Mouse (Mus musculus) lung, embryonic 14.5 days (tissue): ENCODE results near the gene Coq9. TPM values are rescaled to one million over a fixed set of nuclear protein-coding genes. Genes with fewer than 3 reads are reported as not detected.

Experiments
- ATAC-seq: fragments of 200-750 bp; cut with Nextera tagmentation; 2 replicates; pipeline ENCODE4 v1.8.0; 2017; ENCODE audit warnings: mild to moderate bottlenecking, moderate TSS enrichment, moderate library complexity; ENCODE audit not compliant: insufficient read depth
- DNase-seq: peaks from one replicate; pipeline ENCODE4 v3.0.0-alpha.2; 2015
- H3K27ac ChIP-seq: fragments of 300-500 bp; sonication (generic); 2 replicates; pipeline ENCODE4 v1.5.1; 2014; ENCODE audit warnings: low read depth, mild to moderate bottlenecking, moderate library complexity
- H3K27me3 ChIP-seq: fragments of 300-500 bp; sonication (generic); 2 replicates; pipeline ENCODE4 v1.6.1; 2014; ENCODE audit warnings: low read length, control low read depth; ENCODE audit not compliant: insufficient read depth
- H3K36me3 ChIP-seq: fragments of 300-500 bp; sonication (generic); 2 replicates; pipeline ENCODE4 v1.6.1; 2014; ENCODE audit warnings: control low read depth; ENCODE audit not compliant: insufficient read depth
- H3K4me1 ChIP-seq: fragments of 300-500 bp; sonication (generic); 2 replicates; pipeline ENCODE4 v1.6.1; 2014; ENCODE audit warnings: antibody characterized with exemption, control low read depth; ENCODE audit not compliant: insufficient read depth
- H3K4me2 ChIP-seq: fragments of 300-500 bp; sonication (generic); 2 replicates; pipeline ENCODE4 v1.6.1; 2014; ENCODE audit warnings: mild to moderate bottlenecking
- H3K4me3 ChIP-seq: fragments of 300-500 bp; sonication (generic); 2 replicates; pipeline ENCODE4 v1.5.1; 2014; ENCODE audit warnings: low read depth, low read length
- H3K9ac ChIP-seq: fragments of 300-500 bp; sonication (generic); 2 replicates; pipeline ENCODE4 v1.6.1; 2014
- H3K9me3 ChIP-seq: fragments of 300-500 bp; sonication (generic); 2 replicates; pipeline ENCODE4 v1.6.1; 2016; ENCODE audit warnings: low read depth, low read length, control low read depth
- CTCF ChIP-seq: IDR thresholded peaks from 2 replicates; pipeline ENCODE4 v1.5.1; 2016; ENCODE audit warnings: antibody characterized with exemption, low read depth
- WGBS: fragments of 180-500 bp; shearing (Covaris S2); extraction: QIAGEN DNeasy Blood & Tissue Kit; methylation state at CpG from one replicate; pipeline ENCODE4 v1.1.7; 2014; 5-methylcytosine and 5-hydroxymethylcytosine counted together
- polyA plus RNA-seq: library from polyadenylated mRNA; unstranded; fragments of >200 nt; fragmentation: Nextera tagmentation; extraction: Ambion mirVana; gene quantifications from 2 replicates; pipeline ENCODE4 v1.2.1, GENCODE M21; 2014

Coq9 gene
- polyA plus RNA-seq = 58.3 and 61.0 TPM in 2 replicates

GRCm38 (mm10) chr8:94837662-94838574 lies at the start of gene Coq9, which contains the start of gene Ciapin1:
Gene Coq9, plus strand, starts transcription at chr8:94838321.
Gene Ciapin1, minus strand, starts transcription at chr8:94838358.
- peak within 1 kb of the TSS; percentile 80 for H3K9ac ChIP-seq
- no peaks in the 10 kb centered on the region for H3K27me3 ChIP-seq
- under 1% methylated on average over 82 of the region's 82 CpGs for WGBS
- H3K4me1 ChIP-seq = peaks cover 6% of the 10 kb centered on the region
- H3K4me3 ChIP-seq = peak within 1 kb of the TSS; percentile 91
- DNase-seq = peak; percentile 98
- H3K27ac ChIP-seq = peak within 1 kb of the TSS; percentile 80
- H3K4me2 ChIP-seq = peak within 1 kb of the TSS; percentile 72
- ATAC-seq = peak; percentile 99
- no peaks in the 10 kb centered on the region for H3K36me3 ChIP-seq
- H3K9me3 ChIP-seq = no peaks in the 10 kb centered on the region
- TF ChIP-seq CTCF = no peak

GRCm38 (mm10) chr8:94789256-94789955 lies 48.7 kb upstream of the Coq9 start:
- no peak overlapping the region for H3K4me3 ChIP-seq
- H3K4me1 ChIP-seq = no peaks in the 10 kb centered on the region
- WGBS = 80% methylated on average over 10 of the region's 10 CpGs
- H3K36me3 ChIP-seq = no peaks in the 10 kb centered on the region
- no peak overlapping the region for H3K4me2 ChIP-seq
- TF ChIP-seq CTCF = no peak
- ATAC-seq = no peak
- DNase-seq = no peak
- no peak overlapping the region for H3K27ac ChIP-seq
- no peaks in the 10 kb centered on the region for H3K27me3 ChIP-seq
- no peak overlapping the region for H3K9ac ChIP-seq
- H3K9me3 ChIP-seq = no peaks in the 10 kb centered on the region

- Histone ChIP-seq H3K36me3 (no peaks in the 10 kb centered on the region), H3K9me3 (no peaks in the 10 kb centered on the region), H3K4me3 (no peak overlapping the region), H3K4me1 (no peaks in the 10 kb centered on the region), H3K4me2 (no peak overlapping the region), H3K27ac (no peak overlapping the region), H3K9ac (no peak overlapping the region), H3K27me3 (no peaks in the 10 kb centered on the region)
- ATAC-seq (no peak), DNase-seq (no peak)
- 84% methylated on average over 4 of the region's 4 CpGs for WGBS
- no peak for TF ChIP-seq CTCF
Measured at GRCm38 (mm10) chr8:94794368-94794767, 43.8 kb upstream of the Coq9 start.

GRCm38 (mm10) chr8:94794782-94795181 lies 43.3 kb upstream of the Coq9 start:
- no peaks in the 10 kb centered on the region for H3K36me3 ChIP-seq
- 89% methylated on average over 2 of the region's 2 CpGs for WGBS
- ATAC-seq = no peak

GRCm38 (mm10) chr8:94800278-94800968 lies 37.7 kb upstream of the Coq9 start:
- ATAC-seq (no peak), DNase-seq (peak; percentile 77)
- Histone ChIP-seq H3K4me3 (no peak overlapping the region), H3K27ac (no peak overlapping the region), H3K4me1 (no peaks in the 10 kb centered on the region), H3K4me2 (no peak overlapping the region), H3K36me3 (no peaks in the 10 kb centered on the region), H3K9me3 (no peaks in the 10 kb centered on the region), H3K27me3 (no peaks in the 10 kb centered on the region), H3K9ac (no peak overlapping the region)
- no peak for TF ChIP-seq CTCF
- 52% methylated on average over 7 of the region's 7 CpGs for WGBS

More at GRCm38 (mm10) chr8:94794782-94795181, 43.3 kb upstream of the Coq9 start:
- no peaks in the 10 kb centered on the region for H3K4me1 ChIP-seq
- no peak overlapping the region for H3K4me2 ChIP-seq
- H3K27ac ChIP-seq = no peak overlapping the region
- H3K4me3 ChIP-seq = no peak overlapping the region
- no peak for TF ChIP-seq CTCF
- H3K9ac ChIP-seq = no peak overlapping the region
- DNase-seq = no peak
- H3K9me3 ChIP-seq = no peaks in the 10 kb centered on the region
- H3K27me3 ChIP-seq = no peaks in the 10 kb centered on the region

GRCm38 (mm10) chr8:94801293-94802095 lies 36.6 kb upstream of the Coq9 start:
- no peaks in the 10 kb centered on the region for H3K27me3 ChIP-seq
- H3K4me2 ChIP-seq = no peak overlapping the region
- no peak overlapping the region for H3K4me3 ChIP-seq
- H3K36me3 ChIP-seq = no peaks in the 10 kb centered on the region
- no peaks in the 10 kb centered on the region for H3K4me1 ChIP-seq
- TF ChIP-seq CTCF = peak; percentile 59
- ATAC-seq (no peak), DNase-seq (peak; percentile 60)
- no peaks in the 10 kb centered on the region for H3K9me3 ChIP-seq
- no peak overlapping the region for H3K9ac ChIP-seq
- WGBS = 37% methylated on average over 14 of the region's 14 CpGs
- H3K27ac ChIP-seq = no peak overlapping the region
